In the genomic region with DNA sequence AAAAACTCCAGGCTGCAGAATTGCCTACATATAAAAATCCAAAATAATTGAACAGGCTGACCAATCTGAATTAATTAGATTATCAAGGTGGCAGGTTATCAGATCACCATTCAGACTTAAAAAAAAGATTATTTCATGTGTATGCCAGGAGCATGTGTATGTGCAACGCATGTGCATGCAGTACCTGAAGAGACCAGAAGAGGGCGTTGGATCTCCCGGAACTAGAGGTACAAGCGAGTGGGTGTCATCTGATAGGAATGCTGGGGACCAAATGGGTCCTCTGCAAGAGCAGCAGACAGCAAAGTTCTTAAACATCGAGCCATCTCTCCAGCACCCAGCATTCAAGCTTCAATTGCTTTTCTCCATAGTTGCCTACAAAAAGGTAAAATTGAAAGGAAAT, we compare ENCODE assay signal across 12 mouse cellular contexts.
A peak's percentile ranks its signal among the peaks of the same experiment; 100 is the strongest.
DNase-seq lines count a peak whose midpoint lies in the region; ATAC-seq and TF ChIP-seq lines count a peak whose summit lies in the region.
"Had no signal": no experiment of that assay in that cellular context is flagged by ENCODE, and none has a peak within 500 bp of the region (broad histone marks: within the 10 kb centered on the region; RNA-seq: fewer than 3 reads in every experiment).

No protein-coding gene starts in this region.

- no peak overlapping the region for H3K9ac ChIP-seq in forebrain, embryonic 11.5 days (ENCODE audit: low read length)
- H3K9ac ChIP-seq: heart, embryonic 12.5 days; hindbrain, embryonic 12.5 days; limb, embryonic 12.5 days had no signal

- no peaks in the 10 kb centered on the region for H3K36me3 ChIP-seq in forebrain, embryonic 11.5 days (ENCODE audit: control insufficient read depth, insufficient read depth, low read length)
- H3K36me3 ChIP-seq: heart, embryonic 12.5 days; hindbrain, embryonic 12.5 days; limb, embryonic 12.5 days had no signal

- intact Hi-C loops in left cerebral cortex, adult 2 months (cut with DNase I) = no loop called here

- WGBS in forebrain, embryonic 11.5 days = 59% methylated on average over 5 of the region's 5 CpGs

- no peaks in the 10 kb centered on the region for H3K9me3 ChIP-seq in forebrain, embryonic 11.5 days (ENCODE audit: control insufficient read depth, low read length)
- H3K9me3 ChIP-seq: hindbrain, embryonic 12.5 days; limb, embryonic 12.5 days had no signal

- peak; percentile 43 for TF ChIP-seq CTCF in left cerebral cortex, adult 2 months (IDR thresholded peaks at IDR 0.05)
- 0 out of 2 replicates have a peak, but pooled peaks have one; percentile 8 for TF ChIP-seq CTCF in cortical plate, adult 2 months (IDR thresholded peaks at IDR 0.05; ENCODE audit: extremely low read depth, insufficient read depth, low read length)

- peak; percentile 27 for DNase-seq in CD4-positive, CD25-positive, alpha-beta regulatory T cell, adult 2 months (ENCODE audit: low read depth, low spot score)
- DNase-seq in left cerebral cortex, adult 2 months (ENCODE audit: extremely low spot score in 1 of 2, low spot score in 2 of 2) = no peak
- no peak for DNase-seq in left cerebral cortex, adult 9 months (ENCODE audit: low spot score in 2 of 2)
- DNase-seq in ES-CJ7 (ENCODE audit: low read depth, low spot score) = peak; percentile 77
- no peak for DNase-seq in forebrain, embryonic 11.5 days (ENCODE audit: low spot score)
- DNase-seq: lung, postnatal 14 days had no signal

- no peak for ATAC-seq in CD4-positive, CD25-positive, alpha-beta regulatory T cell, adult 4 months
- ATAC-seq in megakaryocyte-erythroid progenitor cell, adult 5-6 weeks (replicated peaks; ENCODE audit: low FRiP score, low TSS enrichment, poor library complexity, severe bottlenecking) = no peak
- no peak for ATAC-seq in forebrain, embryonic 11.5 days (replicated peaks; ENCODE audit: low FRiP score)

- H3K4me3 ChIP-seq in left cerebral cortex, adult 2 months = no peak overlapping the region
- H3K4me3 ChIP-seq in cortical plate, adult 2 months (ENCODE audit: insufficient read depth, low read length) = no peak overlapping the region
- no peak overlapping the region for H3K4me3 ChIP-seq in forebrain, embryonic 11.5 days (ENCODE audit: low read depth, low read length)
- H3K4me3 ChIP-seq: heart, embryonic 12.5 days; hindbrain, embryonic 12.5 days; limb, embryonic 12.5 days had no signal

- H3K4me2 ChIP-seq in forebrain, embryonic 11.5 days (ENCODE audit: low read depth, low read length, severe bottlenecking) = no peak overlapping the region
- H3K4me2 ChIP-seq: heart, embryonic 12.5 days; hindbrain, embryonic 12.5 days; limb, embryonic 12.5 days had no signal

- H3K27me3 ChIP-seq in forebrain, embryonic 11.5 days (ENCODE audit: control insufficient read depth, insufficient read depth, low read length) = no peaks in the 10 kb centered on the region

- H3K27ac ChIP-seq in left cerebral cortex, adult 2 months = no peak overlapping the region
- no peak overlapping the region for H3K27ac ChIP-seq in cortical plate, adult 2 months (ENCODE audit: insufficient read depth, low read length)
- H3K27ac ChIP-seq in forebrain, embryonic 11.5 days (ENCODE audit: low read depth, low read length) = no peak overlapping the region
- H3K27ac ChIP-seq: hindbrain, embryonic 12.5 days; limb, embryonic 12.5 days had no signal

- no peak for TF ChIP-seq POLR2A in cortical plate, adult 2 months (IDR thresholded peaks at IDR 0.05; ENCODE audit: extremely low read depth, insufficient read depth, low read length)

- no peaks in the 10 kb centered on the region for H3K4me1 ChIP-seq in cortical plate, adult 2 months (ENCODE audit: control insufficient read depth, insufficient read depth, low read length)
- H3K4me1 ChIP-seq in forebrain, embryonic 11.5 days (replicated peaks; ENCODE audit: control insufficient read depth, insufficient read depth, low read length) = no peaks in the 10 kb centered on the region
- H3K4me1 ChIP-seq: heart, embryonic 12.5 days; hindbrain, embryonic 12.5 days; limb, embryonic 12.5 days had no signal

Comparison
In these comparisons a context has a peak if more than half of its experiments do, and no peak if none do; other contexts are left out.
1. DNase-seq: peak in CD4-positive, CD25-positive, alpha-beta regulatory T cell, adult 2 months (single experiment) and ES-CJ7 (single experiment); none in left cerebral cortex, adult 2 months (0 of 2), left cerebral cortex, adult 9 months (0 of 2) and forebrain, embryonic 11.5 days (single experiment).